Mouse (Mus musculus) liver, embryonic 16.5 days (tissue): Measurements from ENCODE around the gene Sgcd. TPM values are rescaled to one million over a fixed set of nuclear protein-coding genes. Genes with fewer than 3 reads are reported as not detected.

Experiments
- ATAC-seq: fragments of 200-750 bp; cut with Nextera tagmentation; 2 replicates; pipeline ENCODE4 v1.8.0; 2017; ENCODE audit warnings: low read depth, mild to moderate bottlenecking, moderate number of reproducible peaks, moderate library complexity
- H3K27ac ChIP-seq: fragments of 300-500 bp; sonication (generic); 2 replicates; pipeline ENCODE4 v1.5.1; 2014; ENCODE audit warnings: mild to moderate bottlenecking, low read length
- H3K27me3 ChIP-seq: fragments of 300-500 bp; sonication (generic); 2 replicates; pipeline ENCODE4 v1.6.1; 2014; ENCODE audit warnings: low read depth, low read length, mixed read lengths; ENCODE audit not compliant: control insufficient read depth, insufficient read depth
- H3K36me3 ChIP-seq: fragments of 300-500 bp; sonication (generic); 2 replicates; pipeline ENCODE4 v1.6.1; 2014; ENCODE audit warnings: mild to moderate bottlenecking; ENCODE audit not compliant: control insufficient read depth, insufficient read depth
- H3K4me1 ChIP-seq: fragments of 300-500 bp; sonication (generic); 2 replicates; pipeline ENCODE4 v1.6.1; 2014; ENCODE audit warnings: low read depth, low read length, mixed read lengths; ENCODE audit not compliant: control insufficient read depth
- H3K4me2 ChIP-seq: fragments of 300-500 bp; sonication (generic); 2 replicates; pipeline ENCODE4 v1.6.1; 2014; ENCODE audit warnings: low read depth, low read length, mixed read lengths
- H3K4me3 ChIP-seq: fragments of 300-500 bp; sonication (generic); 2 replicates; pipeline ENCODE4 v1.5.1; 2014; ENCODE audit warnings: low read depth, mild to moderate bottlenecking, low read length
- H3K9ac ChIP-seq: fragments of 300-500 bp; sonication (generic); 2 replicates; pipeline ENCODE4 v1.6.1; 2014; ENCODE audit warnings: low read depth, low read length
- H3K9me3 ChIP-seq: fragments of 300-500 bp; sonication (generic); replicated peaks from 2 replicates; pipeline ENCODE4 v1.6.1; 2016; ENCODE audit warnings: low read length; ENCODE audit not compliant: control insufficient read depth
- WGBS: fragments of 180-500 bp; shearing (Covaris S2); extraction: QIAGEN DNeasy Blood & Tissue Kit; methylation state at CpG from one replicate; pipeline ENCODE4 v1.1.7; 2014; ENCODE audit not compliant: insufficient replicate concordance; 5-methylcytosine and 5-hydroxymethylcytosine counted together
- polyA plus RNA-seq: library from polyadenylated mRNA; unstranded; fragments of >200 nt; fragmentation: Nextera tagmentation; extraction: Ambion mirVana; gene quantifications from 2 replicates; pipeline ENCODE4 v1.2.1, GENCODE M21; 2015

Sgcd gene
- polyA plus RNA-seq, 1 experiment from 2014 or later: 0.12 TPM

DNA sequence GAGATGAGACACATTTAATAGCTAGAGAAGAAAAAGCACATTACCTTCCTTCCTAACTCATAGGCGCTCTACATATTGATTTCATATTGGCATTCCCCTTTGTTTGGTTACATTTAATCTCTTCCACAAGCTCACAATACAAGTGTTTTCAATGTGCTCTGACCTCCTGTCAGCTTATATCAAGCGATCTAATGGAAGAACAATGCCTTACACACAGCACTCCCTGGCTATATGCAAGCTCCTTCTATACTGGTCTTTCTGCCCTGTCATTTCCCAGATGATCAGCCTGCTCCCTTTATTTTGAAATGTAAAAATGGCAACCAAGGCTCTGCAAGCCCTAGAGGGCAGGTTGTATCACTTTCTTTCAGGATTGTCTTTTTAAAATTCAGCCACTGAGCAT is 881.1 kb downstream of the Sgcd start:
- Histone ChIP-seq H3K27ac (no peak overlapping the region), H3K27me3 (no peaks in the 10 kb centered on the region), H3K4me3 (no peak overlapping the region), H3K9me3 (no peaks in the 10 kb centered on the region), H3K9ac (no peak overlapping the region), H3K4me2 (no peak overlapping the region), H3K4me1 (no peaks in the 10 kb centered on the region), H3K36me3 (no peaks in the 10 kb centered on the region)
- 65% methylated on average over 2 of the region's 2 CpGs for WGBS
- no peak for ATAC-seq

- H3K4me3 ChIP-seq: no peak overlapping the region
- 46% methylated on average over 5 of the region's 5 CpGs for WGBS
- no peak for ATAC-seq
Observed at GRCm38 (mm10) chr11:47093296-47093912, 895.4 kb downstream of the Sgcd start.

DNA sequence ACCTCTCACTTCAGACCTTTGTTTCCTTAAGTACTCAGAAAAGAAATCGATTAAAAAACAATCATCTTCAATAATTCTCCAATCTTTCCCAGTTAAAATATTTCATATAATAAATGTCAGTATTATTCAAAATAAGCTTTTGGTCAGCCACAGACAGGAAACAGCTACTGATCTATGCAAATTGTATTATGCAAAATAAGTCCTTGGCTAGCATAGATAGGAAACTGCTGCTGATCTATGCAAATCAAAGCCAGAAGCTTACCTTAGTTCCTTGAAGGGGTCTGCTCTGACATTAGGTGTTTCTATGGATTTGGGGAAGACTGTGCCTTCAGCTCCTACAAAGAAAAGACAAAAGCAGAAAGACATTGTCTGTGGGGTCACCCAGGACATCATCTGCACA is 906.3 kb downstream of the Sgcd start:
- WGBS: 54% methylated on average over 1 of the region's 1 CpGs
- H3K27ac ChIP-seq: no peak overlapping the region

More at GRCm38 (mm10) chr11:47093296-47093912, 895.4 kb downstream of the Sgcd start:
- Histone ChIP-seq H3K4me2 (no peak overlapping the region), H3K9me3 (no peaks in the 10 kb centered on the region), H3K27ac (no peak overlapping the region), H3K36me3 (no peaks in the 10 kb centered on the region), H3K27me3 (no peaks in the 10 kb centered on the region), H3K4me1 (no peaks in the 10 kb centered on the region), H3K9ac (no peak overlapping the region)

DNA sequence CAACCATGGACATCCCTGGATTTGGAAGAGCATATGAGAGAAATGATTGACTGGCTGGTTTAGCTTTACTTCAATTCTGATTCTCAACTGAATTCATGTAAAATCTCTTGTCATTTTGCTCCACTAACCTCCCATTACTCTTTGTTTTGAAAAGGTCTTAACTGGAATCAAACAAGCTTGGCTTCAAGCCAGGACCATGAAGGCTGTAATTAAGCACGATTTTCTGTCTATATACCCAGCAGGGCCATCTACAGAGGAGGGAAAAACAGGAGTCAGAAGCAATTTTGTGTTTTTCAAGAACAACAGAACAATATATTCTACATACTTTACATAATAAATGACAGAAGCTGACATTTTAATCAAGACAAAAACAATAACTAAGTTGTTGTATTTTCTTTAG is 915.2 kb downstream of the Sgcd start:
- H3K36me3 ChIP-seq: no peaks in the 10 kb centered on the region
- H3K27ac ChIP-seq: no peak overlapping the region
- H3K27me3 ChIP-seq: no peaks in the 10 kb centered on the region
- H3K4me2 ChIP-seq: no peak overlapping the region
- H3K4me3 ChIP-seq: no peak overlapping the region
- no peak for ATAC-seq
- H3K4me1 ChIP-seq: no peaks in the 10 kb centered on the region
- no peak overlapping the region for H3K9ac ChIP-seq
- WGBS: 39% methylated on average over 1 of the region's 1 CpGs
- H3K9me3 ChIP-seq: no peaks in the 10 kb centered on the region

More for the DNA sequence above, 906.3 kb downstream of the Sgcd start:
- no peaks in the 10 kb centered on the region for H3K27me3 ChIP-seq
- no peak overlapping the region for H3K9ac ChIP-seq
- H3K36me3 ChIP-seq: no peaks in the 10 kb centered on the region
- no peak overlapping the region for H3K4me2 ChIP-seq
- no peak overlapping the region for H3K4me3 ChIP-seq
- no peaks in the 10 kb centered on the region for H3K9me3 ChIP-seq
- H3K4me1 ChIP-seq: no peaks in the 10 kb centered on the region
- ATAC-seq: no peak

- H3K27me3 ChIP-seq: no peaks in the 10 kb centered on the region
- H3K4me2 ChIP-seq: no peak overlapping the region
- ATAC-seq: no peak
- H3K4me1 ChIP-seq: no peaks in the 10 kb centered on the region
- H3K9ac ChIP-seq: no peak overlapping the region
- no peaks in the 10 kb centered on the region for H3K9me3 ChIP-seq
- no peak overlapping the region for H3K27ac ChIP-seq
- H3K36me3 ChIP-seq: no peaks in the 10 kb centered on the region
- H3K4me3 ChIP-seq: no peak overlapping the region
- 61% methylated on average over 2 of the region's 2 CpGs for WGBS
Observed at GRCm38 (mm10) chr11:47071161-47071560, 917.6 kb downstream of the Sgcd start.

- WGBS: 86% methylated on average over 2 of the region's 2 CpGs
- no peaks in the 10 kb centered on the region for H3K4me1 ChIP-seq
- no peak for ATAC-seq
Observed at GRCm38 (mm10) chr11:47069769-47070384, 918.9 kb downstream of the Sgcd start.

DNA sequence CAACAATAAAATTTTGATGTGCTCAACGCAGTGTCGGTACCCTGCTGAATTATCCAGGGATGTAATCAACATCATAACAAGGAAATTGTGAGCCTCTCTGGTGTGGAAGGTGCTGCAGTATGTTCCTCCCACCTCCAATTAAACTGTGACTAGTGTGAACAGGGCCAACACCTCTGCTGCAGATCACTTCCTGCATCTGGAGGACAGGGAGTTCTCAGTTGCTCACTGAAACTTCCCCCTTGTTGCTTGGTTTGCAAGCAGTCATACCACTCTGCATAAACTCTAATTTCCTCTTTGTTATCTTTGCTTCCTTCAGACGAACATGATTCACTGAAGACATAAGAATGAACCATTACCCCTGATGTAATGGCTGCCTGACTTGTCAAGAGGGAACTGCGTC is 925.1 kb downstream of the Sgcd start:
- no peaks in the 10 kb centered on the region for H3K4me1 ChIP-seq
- H3K4me3 ChIP-seq: no peak overlapping the region
- H3K4me2 ChIP-seq: no peak overlapping the region
- ATAC-seq: no peak
- H3K9me3 ChIP-seq: no peaks in the 10 kb centered on the region
- 47% methylated on average over 4 of the region's 4 CpGs for WGBS
- H3K27me3 ChIP-seq: no peaks in the 10 kb centered on the region
- no peak overlapping the region for H3K9ac ChIP-seq
- H3K27ac ChIP-seq: no peak overlapping the region
- no peaks in the 10 kb centered on the region for H3K36me3 ChIP-seq

More at GRCm38 (mm10) chr11:47069769-47070384, 918.9 kb downstream of the Sgcd start:
- Histone ChIP-seq H3K4me3 (no peak overlapping the region), H3K9me3 (no peaks in the 10 kb centered on the region), H3K9ac (no peak overlapping the region), H3K27me3 (no peaks in the 10 kb centered on the region), H3K36me3 (no peaks in the 10 kb centered on the region), H3K27ac (no peak overlapping the region), H3K4me2 (no peak overlapping the region)

- WGBS: 35% methylated on average over 2 of the region's 2 CpGs
- no peaks in the 10 kb centered on the region for H3K36me3 ChIP-seq
- no peaks in the 10 kb centered on the region for H3K27me3 ChIP-seq
- H3K4me3 ChIP-seq: no peak overlapping the region
- no peak for ATAC-seq
- H3K4me1 ChIP-seq: no peaks in the 10 kb centered on the region
- H3K27ac ChIP-seq: no peak overlapping the region
- H3K9me3 ChIP-seq: no peaks in the 10 kb centered on the region
- no peak overlapping the region for H3K4me2 ChIP-seq
- H3K9ac ChIP-seq: no peak overlapping the region
Observed at GRCm38 (mm10) chr11:47050390-47050789, 938.4 kb downstream of the Sgcd start.

DNA sequence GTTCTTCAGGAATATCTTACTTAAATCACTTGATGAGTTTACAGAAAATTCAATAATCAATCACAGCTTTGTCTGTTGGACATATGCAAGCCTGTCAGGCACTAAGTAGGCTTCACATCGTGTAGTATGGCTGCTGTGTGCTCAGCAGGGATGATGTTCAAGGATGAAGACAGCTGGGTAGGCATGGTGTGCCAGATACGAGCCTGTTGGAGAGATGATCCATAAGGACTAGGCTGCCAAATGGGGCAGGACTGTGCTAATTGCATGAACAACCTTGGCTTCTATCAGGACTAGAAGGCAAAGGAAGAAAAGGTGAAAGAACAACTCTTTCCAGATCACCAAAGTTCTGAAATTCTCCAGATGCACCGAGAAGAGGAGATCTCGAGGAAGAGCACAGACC is 939.0 kb downstream of the Sgcd start:
- Histone ChIP-seq H3K27me3 (no peaks in the 10 kb centered on the region), H3K9me3 (no peaks in the 10 kb centered on the region), H3K36me3 (no peaks in the 10 kb centered on the region), H3K4me3 (no peak overlapping the region), H3K4me2 (no peak overlapping the region), H3K27ac (no peak overlapping the region), H3K4me1 (no peaks in the 10 kb centered on the region), H3K9ac (no peak overlapping the region)
- ATAC-seq: no peak
- WGBS: 52% methylated on average over 4 of the region's 4 CpGs
